Mouse (Mus musculus) layer of hippocampus, postnatal 14 days (tissue): Measurements from ENCODE around the gene Olfr1087. TPM values are rescaled to one million over a fixed set of nuclear protein-coding genes. Genes with fewer than 3 reads are reported as not detected.
"Not testable (repeated sequence)": the region's sequence is repeated elsewhere in the genome, so short reads cannot be mapped to it uniquely, and the experiment has no call there.

Experiments
- DNase-seq, 2 experiments: peaks; one replicate each; pipeline ENCODE4 v3.0.0; 2021 to 2022; ENCODE audit warnings: low spot score in 2 of 2, mixed read lengths in 1 of 2
- long read RNA-seq, 2 experiments: library from polyadenylated mRNA; stranded (forward); transcript quantifications; one replicate each; pipeline ENCODE4 v2.0.0; 2021
- total RNA-seq, 2 experiments: library from RNA; stranded (reverse); gene quantifications; 2 replicates each; pipeline ENCODE4 v1.2.3; 2021

Gene Olfr1087
- not detected for total RNA-seq
- long read RNA-seq, experiment 1 = 0 reads
- long read RNA-seq, experiment 2 = 0 reads

- no peak for DNase-seq
Measured at GRCm38 (mm10) chr2:86698295-86698694, at the start of gene Olfr1087. Olfr1087 (minus strand) TSS chr2:86698395.

GRCm38 (mm10) chr2:86733601-86734000, 35.4 kb upstream of the Olfr1087 start, which contains the start of gene Olfr1089:
Olfr1089 (minus strand) TSS chr2:86733701.
- DNase-seq = no peak

- DNase-seq = no peak
Measured at GRCm38 (mm10) chr2:86679992-86680391, 18.2 kb downstream of the Olfr1087 start, which contains the start of gene Olfr1086. Olfr1086 (minus strand) TSS chr2:86680092.

- DNase-seq = no peak
Measured at GRCm38 (mm10) chr2:86661919-86662318, 36.3 kb downstream of the Olfr1087 start, which contains the start of gene Olfr1085. Olfr1085 (minus strand) TSS chr2:86662019.

- DNase-seq = not testable (repeated sequence)
Measured at GRCm38 (mm10) chr2:86639625-86640024, 58.6 kb downstream of the Olfr1087 start, which contains the start of gene Olfr1084. Olfr1084 (minus strand) TSS chr2:86639725.

Other genes with a start within 250 kb of the Olfr1087 start
- gene Olfr1065, start 247.8 kb downstream of the Olfr1087 start, total RNA-seq = not detected
- not detected for gene Olfr1066, start 242.1 kb downstream of the Olfr1087 start, total RNA-seq
- gene Olfr228, start 211.0 kb downstream of the Olfr1087 start, total RNA-seq = not detected
- gene Olfr1076, start 189.9 kb downstream of the Olfr1087 start, total RNA-seq = not detected
- not detected for gene Olfr1079, start 155.9 kb downstream of the Olfr1087 start, total RNA-seq
- not detected for gene Olfr1080, start 140.2 kb downstream of the Olfr1087 start, total RNA-seq
- not detected for gene Olfr1082, start 99.4 kb downstream of the Olfr1087 start, total RNA-seq
- not detected for gene Olfr1084, start 58.7 kb downstream of the Olfr1087 start, total RNA-seq
- not detected for gene Olfr1085, start 36.4 kb downstream of the Olfr1087 start, total RNA-seq
- gene Olfr1086, start 18.3 kb downstream of the Olfr1087 start, total RNA-seq = not detected
- not detected for gene Olfr1089, start 35.3 kb upstream of the Olfr1087 start, total RNA-seq
- not detected for gene Olfr1090, start 60.6 kb upstream of the Olfr1087 start, total RNA-seq
- not detected for gene Olfr1093, start 84.1 kb upstream of the Olfr1087 start, total RNA-seq
- not detected for gene Olfr141, start 111.6 kb upstream of the Olfr1087 start, total RNA-seq
- not detected for gene Olfr1094, start 126.3 kb upstream of the Olfr1087 start, total RNA-seq
- gene Olfr1095, start 153.3 kb upstream of the Olfr1087 start, total RNA-seq = not detected
- gene Gm13723, start 176.4 kb upstream of the Olfr1087 start, total RNA-seq = not detected
- not detected for gene Olfr1097, start 193.8 kb upstream of the Olfr1087 start, total RNA-seq
- not detected for gene Olfr1098, start 226.2 kb upstream of the Olfr1087 start, total RNA-seq